Mouse (Mus musculus): ENCODE data around the gene BC107364. TPM values are rescaled to one million over a fixed set of nuclear protein-coding genes. Genes with fewer than 3 reads are reported as not detected.
"Not testable (repeated sequence)": the region's sequence is repeated elsewhere in the genome, so short reads cannot be mapped to it uniquely, and the experiment has no call there.

BC107364 gene
- total RNA-seq, 2 experiments from 2014 or later, result not detected

DNA sequence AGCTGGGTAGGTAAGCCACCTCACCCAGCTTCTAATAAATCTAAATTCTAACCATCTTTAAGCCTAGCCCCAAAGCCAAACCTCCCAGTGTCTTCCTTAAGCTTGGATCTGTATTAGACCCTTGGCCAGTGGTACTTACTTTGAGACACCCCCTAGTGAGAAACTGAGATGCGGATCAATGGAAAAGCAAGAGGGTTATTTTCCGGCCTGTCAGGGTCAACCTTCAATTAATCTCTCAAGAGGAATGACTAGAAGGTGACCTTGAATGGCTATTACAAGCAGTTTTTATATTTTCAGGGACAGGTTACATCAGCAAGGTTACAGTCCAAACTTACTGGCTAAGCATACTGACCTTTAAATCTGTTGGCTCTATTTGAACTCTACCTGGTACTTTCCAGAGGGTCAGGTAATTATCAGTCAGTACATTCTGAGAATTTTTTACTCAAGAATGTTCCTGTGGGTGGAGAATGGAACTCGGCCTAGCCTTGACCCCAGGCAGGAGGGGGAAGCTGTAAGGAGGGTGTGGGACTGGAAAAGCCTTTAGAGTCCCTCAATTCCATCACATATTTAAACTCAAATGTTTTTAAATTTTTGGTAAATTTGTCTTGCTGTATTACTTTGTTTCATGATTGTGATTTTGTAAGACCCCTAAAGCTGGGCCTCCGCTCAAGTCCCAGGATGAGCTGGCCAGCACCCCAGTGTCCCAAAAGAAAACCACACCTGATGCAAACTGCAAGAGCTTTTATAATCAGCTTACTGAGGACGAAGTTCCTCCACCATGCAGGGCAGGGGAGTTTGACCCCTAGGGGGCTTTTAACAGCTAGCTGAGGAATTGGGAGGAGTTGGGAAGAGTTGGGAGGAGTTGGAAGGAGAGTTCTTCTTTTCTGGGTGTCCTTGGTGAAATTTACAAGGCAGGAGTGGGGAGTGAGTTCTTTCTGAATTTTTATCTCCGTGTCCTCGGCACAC, 34.0 kb downstream of the BC107364 start:
- no peak for DNase-seq
- intact Hi-C loops (cut with DNase I), result no loop called here

- intact Hi-C loops (cut with DNase I), result no loop called here
Measured at GRCm38 (mm10) chr3:96416595-96416994, 35.5 kb downstream of the BC107364 start.

GRCm38 (mm10) chr3:96416056-96416455, 36.0 kb downstream of the BC107364 start:
- intact Hi-C loops (cut with DNase I), result no loop called here
- DNase-seq, result no peak

More at GRCm38 (mm10) chr3:96416595-96416994, 35.5 kb downstream of the BC107364 start:
- no peak for DNase-seq

DNA sequence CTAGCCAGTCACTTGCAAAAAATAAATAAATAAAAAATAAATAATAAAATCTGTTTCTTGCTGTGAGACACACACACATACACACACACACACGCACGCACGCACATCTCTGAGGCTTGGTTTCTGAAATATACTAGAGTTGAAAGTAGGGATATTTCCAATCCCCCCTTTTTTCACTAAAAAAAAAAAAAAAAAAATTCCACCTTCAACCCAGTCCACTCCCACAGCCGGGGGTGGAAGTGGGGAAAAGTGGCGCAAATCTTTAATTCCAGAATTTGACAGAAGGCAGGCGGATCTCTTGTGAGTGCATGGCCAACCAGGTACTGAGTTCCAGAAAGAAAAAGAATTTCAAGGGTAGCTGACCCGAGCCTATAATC, 37.2 kb downstream of the BC107364 start:
- DNase-seq, result no peak
- intact Hi-C loops (cut with DNase I), result no loop called here

- intact Hi-C loops (cut with DNase I), result no loop called here
- DNase-seq, result peak; percentile 69 to 74
Measured at GRCm38 (mm10) chr3:96414126-96414950, 37.8 kb downstream of the BC107364 start.

DNA sequence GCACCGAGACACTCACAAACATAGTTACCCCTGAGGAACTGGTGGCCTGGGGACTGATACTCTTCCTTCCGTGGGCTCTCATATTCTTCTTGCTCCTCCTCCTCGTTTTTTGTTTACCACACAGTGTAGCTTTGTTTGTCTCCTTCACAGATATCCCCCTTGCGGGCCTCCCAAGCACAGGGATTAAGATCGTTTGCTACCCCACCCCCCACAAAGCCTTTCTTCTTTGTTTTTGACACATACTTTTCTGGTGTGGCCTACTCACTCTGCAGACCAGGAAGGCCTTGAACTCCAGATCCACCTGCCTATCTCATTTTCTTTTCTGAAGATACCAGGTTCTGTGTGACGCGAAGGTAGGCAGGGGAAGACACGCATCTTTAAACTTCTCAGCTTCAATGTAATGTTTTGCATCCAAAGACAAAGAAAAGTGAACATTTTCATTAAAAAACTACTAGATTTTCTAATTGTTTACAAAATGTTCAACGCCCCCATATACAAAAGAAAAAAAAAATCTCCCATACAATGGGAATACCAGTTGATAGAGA, 38.5 kb downstream of the BC107364 start:
- intact Hi-C loops (cut with DNase I), result no loop called here
- no peak for DNase-seq

- no peak for DNase-seq
- intact Hi-C loops (cut with DNase I), result no loop called here
Measured at GRCm38 (mm10) chr3:96411821-96412220, 40.3 kb downstream of the BC107364 start.

DNA sequence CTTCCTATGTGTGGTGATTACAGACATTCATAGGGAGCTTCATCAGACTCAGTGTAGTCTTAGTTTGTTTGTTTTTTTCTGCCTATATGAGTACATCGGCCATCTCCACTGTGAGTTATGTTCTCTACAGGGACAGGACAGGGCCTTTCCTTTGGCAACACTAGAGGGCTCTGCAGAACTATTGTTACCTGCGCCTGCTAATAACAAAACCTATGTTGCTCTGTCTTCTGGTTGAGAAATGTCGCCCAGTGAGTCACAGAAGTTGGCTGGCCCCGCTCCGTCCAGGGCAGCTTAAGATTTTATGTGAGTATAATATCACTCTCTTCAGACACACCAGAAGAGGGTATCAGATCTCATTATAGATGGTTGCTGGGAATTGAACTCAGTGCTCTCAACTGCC, 41.1 kb downstream of the BC107364 start:
- no peak for DNase-seq

DNA sequence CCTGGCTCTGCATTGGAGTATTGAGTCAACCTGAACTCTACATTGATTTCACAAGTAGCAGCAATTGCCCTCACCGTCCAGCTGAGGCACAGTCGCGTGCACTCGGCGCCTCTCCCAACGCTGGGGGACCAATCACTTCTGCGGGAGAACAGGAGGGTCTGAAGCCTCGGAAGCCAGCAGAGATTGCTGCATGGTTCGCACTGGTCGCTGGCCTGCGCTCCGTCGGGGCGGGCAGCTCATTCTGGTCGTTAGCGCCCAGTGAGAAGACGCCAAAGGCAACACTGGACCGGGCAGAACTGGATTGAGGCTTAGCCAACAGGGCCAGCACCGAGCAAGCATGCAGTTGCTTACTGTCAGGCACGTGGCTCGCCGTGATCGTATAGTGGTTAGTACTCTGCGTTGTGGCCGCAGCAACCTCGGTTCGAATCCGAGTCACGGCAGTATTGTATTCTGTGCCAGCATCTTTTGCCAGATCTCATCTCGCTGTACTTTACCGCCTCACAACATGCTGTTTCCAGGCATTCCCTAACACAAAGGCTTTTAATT, 42.3 kb downstream of the BC107364 start:
- DNase-seq, result no peak
- intact Hi-C loops (cut with DNase I), result no loop called here

More for the DNA sequence above, 41.1 kb downstream of the BC107364 start:
- intact Hi-C loops (cut with DNase I), result no loop called here

- intact Hi-C loops (cut with DNase I); DNase-seq: not testable (repeated sequence)
Measured at GRCm38 (mm10) chr3:96408111-96408510, 44.0 kb downstream of the BC107364 start.

GRCm38 (mm10) chr3:96405541-96406503, 46.3 kb downstream of the BC107364 start:
- no peak for DNase-seq
- intact Hi-C loops (cut with DNase I), result no loop called here

DNA sequence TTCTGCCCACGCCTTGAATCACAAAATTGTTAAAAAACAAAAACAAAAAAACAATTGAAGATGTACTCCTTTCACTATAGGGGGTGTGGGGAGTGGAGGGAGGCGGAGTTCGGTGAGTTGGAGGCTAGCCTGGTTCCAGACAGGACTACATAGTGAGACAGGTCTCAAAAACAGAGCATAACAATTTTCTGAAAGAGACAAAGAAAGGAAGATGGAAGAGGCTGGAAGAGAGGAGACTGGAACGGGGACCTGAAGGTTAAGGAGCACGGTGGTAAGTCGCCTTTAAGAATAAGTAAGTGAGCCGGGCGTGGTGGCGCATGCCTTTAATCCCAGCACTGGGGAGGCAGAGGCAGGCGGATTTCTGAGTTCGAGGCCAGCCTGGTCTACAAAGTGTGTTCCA, 47.1 kb downstream of the BC107364 start:
- intact Hi-C loops (cut with DNase I), result no loop called here

DNA sequence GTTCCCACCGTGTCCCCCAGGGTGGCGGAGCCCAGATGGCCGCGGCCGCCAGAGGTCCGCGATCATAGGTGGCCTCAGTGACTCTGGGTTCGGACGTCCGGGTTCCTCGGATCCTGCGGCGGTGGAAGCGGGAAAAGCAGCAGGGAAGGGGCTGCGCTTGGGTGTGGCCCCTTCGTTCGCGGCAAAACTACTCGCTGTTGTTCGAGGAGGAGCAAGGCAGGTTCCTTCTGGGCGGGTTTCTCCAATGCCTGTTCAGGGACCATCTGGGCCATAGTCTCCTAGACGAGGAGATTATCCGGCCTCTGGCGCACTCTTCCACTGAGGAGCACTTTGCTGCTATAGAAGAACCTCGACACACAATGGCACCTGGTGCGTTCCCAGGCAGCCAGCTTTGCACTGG, 47.7 kb downstream of the BC107364 start:
- no peak for DNase-seq
- intact Hi-C loops (cut with DNase I), result no loop called here

More for the DNA sequence above, 47.1 kb downstream of the BC107364 start:
- DNase-seq, result no peak

DNA sequence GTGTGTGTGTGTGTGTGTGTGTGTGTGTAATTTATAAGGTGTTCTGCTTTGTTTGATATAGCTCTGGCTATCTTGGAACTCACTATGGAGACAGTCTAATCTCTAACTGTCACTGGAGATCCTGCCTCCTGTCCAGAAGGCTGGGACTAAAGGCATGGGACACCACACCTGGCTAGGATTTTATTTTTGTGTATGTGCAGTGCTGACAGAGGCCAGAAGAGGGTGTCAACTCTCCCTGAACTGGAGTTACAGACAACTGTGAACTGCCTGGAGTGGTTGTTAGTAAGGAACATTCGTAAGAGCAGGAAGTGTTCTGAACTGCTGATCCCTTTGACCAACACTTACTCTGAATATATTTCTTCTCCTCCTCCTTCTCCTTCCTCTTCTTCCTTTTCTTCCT, 49.1 kb downstream of the BC107364 start:
- peak in 1 of 2 experiments; percentile 14 for DNase-seq
- intact Hi-C loops (cut with DNase I), result no loop called here

- intact Hi-C loops (cut with DNase I), result no loop called here
Measured at GRCm38 (mm10) chr3:96401832-96402501, 50.1 kb downstream of the BC107364 start.

GRCm38 (mm10) chr3:96401474-96401831, 50.7 kb downstream of the BC107364 start:
- intact Hi-C loops (cut with DNase I), result no loop called here
- no peak for DNase-seq

More at GRCm38 (mm10) chr3:96401832-96402501, 50.1 kb downstream of the BC107364 start:
- DNase-seq, result peak in 1 of 2 experiments; percentile 14

DNA sequence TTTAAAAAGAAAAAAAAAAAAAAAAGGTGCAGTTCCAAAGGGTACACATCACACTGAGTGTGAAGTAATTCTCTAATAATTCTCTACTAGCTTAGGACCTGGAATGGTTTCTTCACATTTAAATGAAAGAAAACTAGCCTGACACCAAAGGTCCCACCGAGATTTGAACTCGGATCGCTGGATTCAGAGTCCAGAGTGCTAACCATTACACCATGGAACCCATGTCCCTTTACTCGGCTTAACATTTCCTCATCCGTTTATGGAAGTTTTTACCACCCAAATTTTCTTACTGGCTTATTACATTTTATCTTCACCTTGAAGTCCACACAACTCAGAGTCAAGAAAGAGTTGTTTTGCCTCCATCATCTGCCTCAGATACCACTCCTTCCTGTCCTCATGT, 53.2 kb downstream of the BC107364 start:
- intact Hi-C loops (cut with DNase I), result no loop called here
- no peak for DNase-seq

GRCm38 (mm10) chr3:96396857-96397256, 55.2 kb downstream of the BC107364 start:
- intact Hi-C loops (cut with DNase I), result no loop called here

GRCm38 (mm10) chr3:96387202-96387601, 64.9 kb downstream of the BC107364 start:
- DNase-seq; intact Hi-C loops (cut with DNase I): not testable (repeated sequence)

More at GRCm38 (mm10) chr3:96396857-96397256, 55.2 kb downstream of the BC107364 start:
- DNase-seq, result no peak

All from heart, postnatal 10 days (tissue).